Mouse (Mus musculus): ENCODE measurements around the gene Suclg2.

DNA sequence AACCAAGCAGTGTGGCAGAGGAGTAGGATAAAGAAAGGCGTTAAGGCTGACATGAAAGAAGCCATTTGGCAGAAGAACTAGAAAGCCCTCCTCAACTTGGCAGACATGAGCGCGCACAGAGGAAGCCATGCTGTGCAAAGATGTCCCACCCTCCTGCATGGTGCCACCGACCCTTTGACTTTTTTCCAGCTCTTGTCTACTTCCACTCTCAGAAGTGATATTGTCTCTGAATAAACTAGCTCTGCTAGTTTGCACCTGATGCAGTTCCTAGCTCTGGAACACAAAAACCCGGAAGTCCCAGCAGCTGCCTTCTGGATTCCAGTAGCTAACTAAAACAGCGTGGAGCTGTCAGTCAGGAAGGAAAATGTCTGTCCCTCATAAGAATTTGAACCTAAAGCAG lies 4.8 kb upstream of the Suclg2 start:
- TF ChIP-seq POLR2A (IDR thresholded peaks at IDR 0.05; ENCODE audit: borderline replicate concordance, extremely low read depth, low read depth, low read length) = no peak
- TF ChIP-seq CTCF (IDR thresholded peaks at IDR 0.05; ENCODE audit: insufficient read depth, low read length) = no peak
